Mouse (Mus musculus) stomach, postnatal 0 days (tissue): ENCODE results near the gene Tpk1.

Experiments
- CTCF ChIP-seq: IDR thresholded peaks from 2 replicates; pipeline ENCODE4 v1.5.1; 2016; ENCODE audit warnings: antibody characterized with exemption, low read depth, mild to moderate bottlenecking, moderate library complexity
- EP300 ChIP-seq: optimal IDR thresholded peaks from 2 replicates; pipeline ENCODE3; 2016; ENCODE audit warnings: antibody characterized with exemption

DNA sequence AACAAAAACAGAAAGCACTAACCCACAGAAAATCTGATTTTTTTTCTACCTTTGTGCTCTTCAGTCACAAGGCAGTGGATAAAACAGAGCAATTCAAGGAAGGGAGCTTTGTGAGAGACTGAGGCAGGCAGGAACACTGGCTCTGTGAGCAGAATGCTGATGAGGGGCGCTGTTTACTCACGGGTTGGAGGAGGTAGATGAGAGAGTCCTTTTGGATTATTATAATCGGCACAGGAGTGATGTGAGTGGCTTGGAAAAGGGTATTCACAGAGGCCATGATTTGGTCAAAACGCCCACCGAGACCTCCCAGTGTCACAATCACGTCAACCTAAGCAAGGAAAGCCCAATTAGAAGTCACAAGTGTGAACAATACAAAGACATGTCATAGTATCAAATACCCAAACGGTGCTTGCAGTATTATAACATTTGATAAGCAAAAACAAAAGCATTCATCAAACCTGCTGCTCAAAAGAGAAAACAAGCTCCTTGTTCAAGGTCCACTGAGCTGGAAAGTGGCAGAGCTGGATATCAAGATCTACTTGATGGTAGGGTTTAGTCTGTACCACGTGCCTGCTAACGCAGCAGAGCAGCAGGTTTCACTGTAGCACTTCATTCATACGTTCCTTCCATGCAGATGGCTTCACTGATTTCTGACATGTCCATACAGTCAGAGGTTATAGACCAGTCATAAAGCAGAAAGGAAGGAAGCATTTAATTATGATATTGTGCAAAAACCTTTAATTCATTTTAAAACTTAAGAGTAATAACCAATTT lies 197.1 kb downstream of the Tpk1 start:
- no peak for TF ChIP-seq CTCF
- TF ChIP-seq EP300, result no peak
